Mouse (Mus musculus) telencephalon, adult 2 months (tissue): ENCODE measurements at regions not wholly inside any gene's neighbourhood (a gene's known extent, or its start where the extent isn't known, plus 50 kb on each side); places are given as distances from the start of the nearest gene placed in this dataset.

Experiments used
- DNase-seq: peaks from one replicate; pipeline ENCODE4 v3.0.0-alpha.2; 2011; ENCODE audit warnings: low read depth, low spot score

GRCm38 (mm10) chr11:33061570-33061969, 85.6 kb downstream of the Fgf18 start:
- DNase-seq, result no peak

DNA sequence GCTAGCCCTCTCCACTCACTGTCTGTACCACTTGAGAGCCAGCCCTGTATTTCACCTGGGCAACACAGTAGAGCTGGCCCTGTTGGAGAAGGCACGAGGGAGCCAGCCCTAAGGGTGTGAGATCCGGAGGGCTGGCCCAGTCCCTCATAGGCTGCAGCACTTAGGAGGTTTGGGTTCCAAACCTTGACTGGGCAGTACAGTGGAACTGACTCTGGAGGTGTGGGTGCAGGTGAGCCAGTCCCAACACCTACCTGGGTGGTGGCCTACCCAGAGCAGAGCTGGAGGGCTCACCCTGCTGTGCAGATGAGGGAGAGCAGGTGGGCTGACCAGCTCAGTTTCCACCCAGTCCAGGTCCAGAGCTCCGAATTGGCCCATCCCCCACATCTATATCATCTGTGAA, 86.8 kb downstream of the Fgf18 start:
- DNase-seq, result no peak

DNA sequence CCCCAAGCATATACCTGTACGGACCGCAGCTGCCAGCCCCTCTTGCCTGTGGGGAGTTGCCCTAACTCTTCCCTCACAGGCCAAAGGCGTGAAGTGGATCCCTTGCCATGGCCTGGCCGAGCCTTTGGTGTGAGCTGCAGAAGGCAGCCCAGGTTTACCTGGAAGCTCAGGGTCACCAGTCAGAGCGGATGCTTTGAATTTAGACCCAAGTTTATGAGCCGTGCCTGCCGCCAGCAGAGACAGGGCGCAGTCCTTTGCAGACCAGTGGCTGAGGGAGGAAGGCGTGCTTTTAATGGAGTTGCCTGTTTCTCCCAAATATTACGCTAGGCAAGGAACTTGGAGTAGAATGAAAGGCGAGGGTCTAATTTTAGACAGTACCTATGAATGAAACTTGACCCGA, 97.0 kb downstream of the Fgf18 start:
- DNase-seq, result no peak

DNA sequence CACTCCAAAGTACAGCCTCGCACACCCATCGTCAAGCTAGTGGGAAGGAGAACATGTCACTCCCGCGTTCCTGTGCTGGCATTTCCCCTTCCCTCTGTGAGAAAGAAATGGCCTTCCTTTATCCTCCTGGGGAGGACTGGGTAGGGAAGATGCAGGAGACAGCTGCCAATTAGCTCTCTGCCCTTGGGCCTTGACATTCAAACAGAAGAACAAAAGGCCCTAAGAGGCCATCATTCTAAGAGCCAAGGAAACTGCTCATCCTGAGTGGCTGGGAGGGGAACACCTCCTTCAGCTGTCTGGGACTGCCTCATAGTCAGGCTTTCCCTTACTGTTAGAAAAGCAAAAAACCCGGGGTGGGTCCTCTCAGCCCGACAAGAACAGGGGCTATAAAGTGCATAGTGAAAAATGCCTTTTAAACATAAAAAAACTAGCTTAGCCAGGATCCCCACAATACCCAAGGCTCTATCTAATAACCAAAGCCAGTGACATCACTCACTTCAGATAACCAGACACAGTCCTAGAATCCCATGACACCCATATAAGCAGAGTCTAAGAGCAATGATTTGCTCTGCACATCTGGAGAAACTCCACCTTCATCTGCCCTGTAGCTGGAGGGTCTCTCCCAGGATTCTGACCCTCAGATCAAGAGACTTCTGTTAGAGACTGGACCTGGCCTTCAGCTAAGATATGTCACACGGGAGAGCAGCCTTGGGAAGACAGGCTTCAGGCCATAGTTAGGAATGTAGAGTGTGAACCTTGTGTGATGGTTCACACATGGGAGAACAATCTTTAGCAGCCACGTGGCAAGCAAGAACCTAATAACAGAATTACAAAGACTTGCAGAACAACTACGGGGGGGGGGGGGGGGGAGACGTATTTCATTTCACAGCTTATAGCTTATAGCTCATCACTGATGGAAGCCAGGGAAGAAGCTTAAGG, 107.1 kb downstream of the Fgf18 start:
- no peak for DNase-seq

DNA sequence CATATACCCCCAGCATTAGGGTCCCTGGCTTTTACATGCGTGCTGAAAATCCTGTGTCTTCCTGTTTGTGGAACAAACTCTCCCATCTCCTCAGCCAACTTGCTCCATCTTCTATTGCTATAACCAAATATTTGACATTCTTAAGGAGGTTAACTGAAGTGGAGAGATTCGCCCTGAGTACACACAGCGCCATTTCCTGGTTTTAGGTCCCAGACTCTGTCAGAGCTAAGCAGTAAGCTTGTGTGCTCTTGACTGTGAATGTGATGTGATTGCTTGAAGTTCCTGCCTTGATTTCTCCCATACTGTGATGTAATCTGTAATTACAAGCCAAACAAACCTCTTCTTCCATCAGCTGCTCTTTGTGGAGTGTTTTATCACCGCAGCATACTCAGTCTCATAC, 110.8 kb downstream of the Fgf18 start:
- no peak for DNase-seq

DNA sequence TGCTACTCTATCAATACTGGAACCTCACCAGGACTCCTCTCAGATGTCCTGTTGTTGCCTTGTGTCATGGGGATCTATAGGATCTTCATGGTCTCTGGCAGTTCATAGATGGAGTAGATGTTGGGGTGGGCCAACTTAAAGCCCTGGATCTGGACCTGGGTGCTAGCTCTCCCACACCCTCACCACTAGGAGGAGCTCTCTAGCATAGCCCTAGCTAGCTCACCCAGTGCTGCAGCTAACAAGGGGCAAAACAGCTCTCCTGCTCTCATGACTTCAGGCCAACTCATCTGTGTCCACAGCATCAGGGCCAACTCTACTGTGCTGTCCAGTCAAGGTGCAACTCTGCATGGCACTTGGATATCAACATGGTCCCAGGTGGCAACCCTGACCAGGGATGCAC, 118.3 kb downstream of the Fgf18 start:
- DNase-seq, result no peak

DNA sequence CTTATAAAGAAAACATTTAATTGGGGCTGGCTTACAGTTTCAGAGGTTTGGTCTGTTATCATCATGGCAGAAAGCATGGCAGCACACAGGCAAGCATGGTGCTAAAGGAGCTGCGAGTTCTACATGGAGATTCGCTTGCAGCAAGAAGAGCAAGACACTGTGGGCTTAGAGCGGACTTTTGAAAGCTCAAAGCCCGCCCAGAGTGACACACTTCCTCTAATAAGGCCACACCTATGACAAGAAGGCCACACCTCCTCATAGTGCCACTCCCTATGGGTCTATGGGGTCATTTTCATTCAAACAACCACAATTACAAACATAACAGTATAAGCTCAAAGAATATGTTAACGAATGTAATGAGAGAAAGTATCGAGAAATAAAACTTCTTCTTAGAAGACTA, 120.1 kb downstream of the Fgf18 start:
- no peak for DNase-seq

GRCm38 (mm10) chr11:33013229-33014185, 133.7 kb downstream of the Fgf18 start:
- DNase-seq, result no peak

GRCm38 (mm10) chr11:33012384-33013160, 134.6 kb downstream of the Fgf18 start:
- DNase-seq, result no peak

- DNase-seq, result no peak
These were observed 138.6 kb downstream of the Fgf18 start for GRCm38 (mm10) chr11:33008611-33009010.

- DNase-seq, result no peak
These were observed 139.2 kb downstream of the Fgf18 start for GRCm38 (mm10) chr11:33007826-33008530.

DNA sequence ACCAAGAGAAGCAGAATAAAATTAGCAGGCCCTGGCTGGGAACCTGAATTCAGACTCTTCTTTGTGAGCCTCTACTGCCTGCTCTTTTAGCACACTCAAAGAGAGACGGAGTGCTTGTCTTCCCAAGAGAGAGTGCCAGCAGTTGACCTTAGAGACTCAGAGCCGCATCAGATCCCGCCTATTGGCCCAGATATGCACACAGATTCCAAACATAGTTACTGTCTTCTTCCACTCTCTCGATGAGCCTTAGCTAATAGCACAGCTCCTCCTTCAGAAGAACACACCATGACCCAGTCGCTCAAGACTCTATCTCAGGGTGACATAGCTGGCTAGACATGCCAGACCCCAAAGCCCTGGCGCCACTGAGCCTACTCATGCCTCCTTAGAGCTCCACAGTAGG, 139.8 kb downstream of the Fgf18 start:
- no peak for DNase-seq

- no peak for DNase-seq
These were observed 142.0 kb downstream of the Fgf18 start for GRCm38 (mm10) chr11:33005183-33005582.

- DNase-seq, result no peak
These were observed 142.6 kb downstream of the Fgf18 start for GRCm38 (mm10) chr11:33004603-33005002.

DNA sequence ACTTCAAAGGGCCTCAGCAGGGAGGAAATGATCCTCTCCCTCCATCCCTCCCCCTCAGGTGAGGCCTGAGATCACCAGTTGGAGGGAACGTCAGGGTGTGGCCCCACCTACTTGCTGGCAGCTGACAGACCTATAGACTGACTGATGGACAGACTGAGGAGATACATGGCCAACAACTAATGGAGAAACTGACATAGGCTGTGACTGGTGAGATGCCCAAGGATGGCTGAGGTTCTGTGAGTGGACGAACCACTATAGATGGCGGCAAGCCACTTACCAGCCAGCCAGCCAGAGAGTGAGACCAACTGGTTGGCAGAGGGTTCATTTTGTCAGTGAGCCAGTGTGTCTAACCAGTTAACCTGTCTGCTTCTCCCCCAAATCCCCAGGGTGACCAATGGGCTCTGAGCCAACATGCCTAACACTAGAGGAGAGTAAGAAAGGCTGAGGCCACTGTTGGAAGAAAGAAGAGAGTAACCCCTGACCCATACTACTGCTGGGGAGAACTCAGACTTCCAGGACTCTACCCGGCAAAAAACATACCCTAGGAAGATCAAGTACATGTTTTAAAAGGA, 147.4 kb downstream of the Fgf18 start:
- no peak for DNase-seq

- DNase-seq, result peak; percentile 56
These were observed 148.3 kb downstream of the Fgf18 start for GRCm38 (mm10) chr11:32998687-32999605.

- no peak for DNase-seq
These were observed 152.8 kb downstream of the Fgf18 start for GRCm38 (mm10) chr11:32994391-32994790.

- DNase-seq, result no peak
These were observed 153.8 kb downstream of the Fgf18 start for GRCm38 (mm10) chr11:32993439-32993838.

GRCm38 (mm10) chr11:32991036-32991616, 156.1 kb downstream of the Fgf18 start:
- DNase-seq, result no peak
